Mouse (Mus musculus): ENCODE results near the gene Nmur1.

GRCm38 (mm10) chr1:86406313-86406712 is 19.7 kb downstream of the Nmur1 start:
- no peak for TF ChIP-seq CTCF (IDR thresholded peaks at IDR 0.05; ENCODE audit: control insufficient read depth, insufficient read depth, insufficient read length)
- TF ChIP-seq MYOD1 (IDR thresholded peaks at IDR 0.05; ENCODE audit: control insufficient read depth, insufficient read length, low read depth) = no peak
- no peak for TF ChIP-seq USF1 (IDR thresholded peaks at IDR 0.05; ENCODE audit: low read depth)
- TF ChIP-seq MYOG (IDR thresholded peaks at IDR 0.05; ENCODE audit: control insufficient read depth, extremely low read depth, insufficient read length) = no peak
- no peak for TF ChIP-seq MAX (IDR thresholded peaks at IDR 0.05)
- TF ChIP-seq CEBPB (IDR thresholded peaks at IDR 0.05; ENCODE audit: low read depth) = no peak
- no peak for TF ChIP-seq FOSL1 (IDR thresholded peaks at IDR 0.05; ENCODE audit: insufficient read depth, low read length, poor library complexity, severe bottlenecking)
